Mouse (Mus musculus) kidney, postnatal 14 days (tissue): ENCODE results near the gene Braf.
A peak's percentile ranks its signal among the peaks of the same experiment; 100 is the strongest.
"Not testable (repeated sequence)": the region's sequence is repeated elsewhere in the genome, so short reads cannot be mapped to it uniquely, and the experiment has no call there.

Source experiments
- DNase-seq: peaks from one replicate; pipeline ENCODE4 v3.0.0; 2022; ENCODE audit warnings: mixed read lengths

Gene Braf

DNA sequence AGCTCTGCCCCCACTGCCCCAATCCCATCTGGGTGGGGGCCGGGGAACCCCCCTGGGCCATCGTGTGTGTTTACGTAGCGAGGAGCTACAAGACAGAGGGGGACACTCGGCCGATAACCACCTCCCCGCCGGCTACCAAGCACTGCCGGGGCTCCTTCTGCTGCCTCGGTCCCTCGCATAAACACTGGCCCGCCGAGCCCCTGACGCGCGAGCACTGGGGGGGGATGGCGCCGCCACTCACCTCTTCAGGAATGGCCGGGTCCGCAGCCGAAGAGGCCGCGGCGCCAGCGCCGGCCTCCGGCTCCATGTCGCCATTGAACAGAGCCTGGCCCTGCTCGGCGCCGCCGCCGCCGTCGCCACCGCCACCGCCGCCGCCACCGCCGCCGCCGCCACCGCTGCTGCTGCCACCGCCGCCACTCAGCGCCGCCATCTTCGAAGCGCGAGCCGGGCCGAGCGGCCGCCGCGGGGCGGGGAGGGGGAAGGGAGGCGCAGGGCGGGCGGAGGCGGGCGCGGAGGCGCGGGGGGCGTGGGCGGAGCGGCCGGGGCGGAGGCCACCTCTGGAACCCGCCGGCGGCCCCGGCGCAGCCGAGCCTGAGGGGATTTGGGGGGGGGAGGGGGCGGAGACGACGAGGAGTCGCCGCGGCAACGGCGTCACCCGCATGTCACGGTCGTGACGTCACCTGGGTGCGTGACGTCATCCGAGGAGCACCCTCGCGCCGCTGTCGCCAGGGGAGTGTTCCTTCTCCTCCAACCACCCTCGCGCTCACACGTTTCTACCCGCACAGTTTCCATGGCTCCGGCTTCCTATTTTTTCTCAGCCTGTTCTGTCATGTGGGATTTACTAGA lies at the start of gene Braf:
Gene Braf, minus strand, starts transcription at position 598 of the 846 bp plus-strand sequence.
- peak; percentile 92 for DNase-seq

DNA sequence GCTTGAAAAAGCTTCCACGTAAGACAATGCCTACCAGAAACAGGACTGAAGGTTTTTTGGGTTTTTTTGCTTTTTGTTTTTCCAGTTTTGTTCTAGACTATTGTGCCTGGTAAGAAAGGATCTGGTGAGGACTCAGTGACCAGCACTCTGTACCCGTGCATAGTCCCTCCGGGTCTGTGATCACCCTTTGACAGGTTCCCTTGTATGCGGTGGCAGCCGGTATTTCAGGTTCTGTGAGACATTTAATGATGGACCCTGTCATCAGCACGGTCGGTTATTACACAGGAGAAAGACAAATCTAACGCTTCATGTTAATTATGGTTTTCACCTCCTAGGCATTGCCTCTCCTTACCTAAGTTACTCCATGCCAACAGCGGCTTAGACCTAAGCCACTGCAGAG lies 49.8 kb upstream of the Braf start:
- DNase-seq = no peak

DNA sequence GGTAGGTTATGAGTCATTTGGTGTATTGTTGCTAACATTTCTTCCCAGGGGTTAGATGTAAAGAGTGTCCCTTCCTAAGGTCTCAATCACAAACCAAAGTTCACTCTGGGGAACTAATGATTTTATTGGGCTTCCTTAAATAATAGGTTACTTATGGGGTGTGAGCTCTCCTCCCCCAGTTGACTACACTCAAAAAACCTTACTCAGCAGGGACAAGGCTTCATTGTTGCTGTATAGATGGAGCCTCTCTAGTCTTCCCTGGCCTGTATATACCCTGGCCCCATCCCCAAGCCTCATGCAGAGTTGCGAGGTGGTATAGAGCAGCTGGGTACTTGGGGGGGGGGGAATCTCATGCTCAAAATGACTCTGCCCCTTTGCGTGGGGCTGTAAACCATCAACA lies 32.0 kb upstream of the Braf start:
- DNase-seq = no peak

DNA sequence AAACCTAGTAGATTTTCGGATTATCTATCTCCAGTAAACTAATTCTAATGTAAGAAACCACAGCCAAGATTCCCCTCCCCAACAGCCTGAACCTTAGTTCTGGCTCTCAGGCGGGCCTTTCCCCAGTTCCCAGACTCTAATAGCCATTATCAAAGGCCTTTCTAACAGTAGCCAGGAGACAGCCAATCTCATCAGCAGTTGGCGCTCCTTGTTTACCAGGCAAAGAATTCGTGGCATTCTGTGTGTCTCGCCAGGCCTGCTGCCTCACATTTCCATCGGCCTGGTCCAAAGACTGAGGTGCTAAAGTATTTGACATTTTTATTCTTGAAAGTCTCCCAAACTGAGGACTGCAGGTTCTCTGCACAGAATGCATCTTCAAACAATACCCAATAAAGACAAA lies 24.6 kb upstream of the Braf start:
- no peak for DNase-seq

DNA sequence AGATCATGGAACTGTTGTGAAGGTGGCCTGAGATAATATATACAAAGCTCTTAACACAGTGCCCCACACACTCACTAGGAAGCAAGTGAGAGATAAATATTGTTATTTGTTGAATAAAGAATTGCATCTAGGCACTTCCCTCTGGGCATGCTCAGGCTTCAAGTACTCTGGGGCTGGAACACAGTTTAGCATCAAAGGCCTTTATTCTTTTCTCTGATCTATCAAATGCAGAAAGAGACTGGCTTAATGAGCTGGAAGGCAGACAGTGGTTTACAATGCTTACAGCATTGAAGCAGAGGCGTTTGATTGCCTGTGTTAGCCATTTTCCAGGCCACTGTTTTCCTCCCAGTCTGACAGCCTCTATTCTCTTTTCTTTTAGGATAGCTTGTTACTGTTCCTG lies 21.8 kb upstream of the Braf start:
- DNase-seq = no peak

DNA sequence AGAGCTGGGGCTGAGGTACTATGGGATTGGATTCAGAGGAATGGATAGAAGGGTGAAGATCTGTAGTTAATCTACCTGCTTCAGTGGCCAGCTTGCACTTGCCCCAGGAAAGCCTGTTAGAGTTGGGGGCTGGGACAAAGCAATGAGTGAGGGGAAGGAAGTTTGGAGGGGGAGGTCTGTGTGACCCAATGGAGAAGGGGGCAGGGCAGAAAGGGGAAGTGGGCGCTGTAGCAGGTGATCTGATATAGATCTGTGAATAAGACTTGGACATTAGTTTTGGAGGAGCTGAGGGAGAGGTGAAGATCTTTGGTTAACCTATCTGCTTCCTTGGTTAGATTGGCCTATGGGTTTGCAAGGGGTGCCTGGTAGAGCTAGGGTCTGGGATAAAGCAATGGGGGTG lies 20.2 kb upstream of the Braf start:
- DNase-seq = no peak

DNA sequence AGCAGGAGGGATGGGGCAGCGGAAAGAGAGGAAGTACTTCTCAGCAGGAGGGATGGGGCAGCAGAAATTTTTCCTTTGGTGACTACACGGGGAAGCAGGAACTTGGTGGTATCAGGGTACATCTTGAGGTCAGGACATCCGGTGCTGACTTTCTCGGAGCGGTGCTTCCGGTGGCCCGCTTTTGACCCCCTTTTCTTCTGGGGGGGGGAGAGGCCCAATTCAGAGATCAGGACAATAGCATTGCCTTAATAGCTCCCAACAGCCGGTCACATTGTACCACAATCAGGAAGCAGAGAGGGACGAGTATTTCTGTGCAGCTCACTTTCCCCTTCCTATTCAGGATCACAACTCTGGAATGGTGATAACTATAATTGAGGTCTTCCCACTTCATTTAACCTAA lies 14.4 kb upstream of the Braf start:
- DNase-seq = not testable (repeated sequence)

DNA sequence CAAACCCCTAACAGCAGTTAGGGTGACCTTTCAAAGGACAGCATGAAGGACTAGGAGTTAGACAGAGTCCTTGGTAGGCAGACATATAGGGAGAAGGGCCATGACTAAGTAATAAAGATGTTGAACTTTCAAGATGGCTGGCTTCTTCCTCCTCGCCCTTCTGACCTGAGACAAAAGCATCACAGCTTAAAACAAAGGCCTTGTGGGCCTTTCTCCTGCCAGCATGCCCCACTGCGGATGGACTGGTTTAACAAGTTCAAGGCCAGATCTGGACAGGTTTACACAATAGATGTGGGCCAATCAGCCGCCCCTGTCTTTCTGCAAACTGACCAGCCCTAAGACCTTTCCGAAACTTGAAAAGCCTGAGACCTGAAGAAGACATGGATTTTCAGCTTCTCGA lies 2.8 kb upstream of the Braf start:
- no peak for DNase-seq

DNA sequence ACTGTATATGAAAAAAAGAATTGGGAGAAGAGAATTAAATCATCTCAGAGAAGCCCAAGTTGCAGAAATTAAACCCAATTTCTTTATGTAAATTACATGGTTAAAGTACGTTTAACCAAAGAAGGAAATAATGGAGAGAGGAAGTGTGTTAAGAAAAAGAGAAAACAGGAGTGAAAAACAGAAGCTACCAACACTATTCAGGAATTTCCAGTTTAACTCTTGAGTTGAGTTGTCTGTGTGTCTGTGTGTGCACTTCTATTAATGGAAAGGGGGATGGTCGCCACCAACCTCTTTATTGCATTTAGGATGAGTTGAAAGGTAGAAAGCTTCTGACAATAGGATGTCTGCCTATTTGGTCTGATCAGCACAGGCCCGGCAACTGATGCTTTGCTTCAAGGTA lies 886 bp upstream of the Braf start:
- DNase-seq = no peak

DNA sequence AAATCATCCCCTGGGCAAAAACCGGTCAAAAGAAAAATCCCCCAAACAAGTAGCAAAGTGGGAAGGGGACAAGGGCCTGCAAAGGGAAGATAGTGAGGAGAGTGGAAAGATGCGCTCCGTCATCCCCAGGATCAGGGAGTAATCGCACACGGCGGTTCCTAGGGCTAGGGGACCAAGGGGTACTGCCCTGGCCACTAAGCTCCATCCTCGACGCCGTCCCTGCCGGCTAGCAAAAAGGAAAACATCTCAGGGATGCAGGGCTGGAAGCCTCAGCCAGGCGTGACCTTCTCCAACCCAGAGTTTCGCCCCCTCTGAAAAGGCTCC lies 759 bp downstream of the Braf start:
- DNase-seq = no peak

DNA sequence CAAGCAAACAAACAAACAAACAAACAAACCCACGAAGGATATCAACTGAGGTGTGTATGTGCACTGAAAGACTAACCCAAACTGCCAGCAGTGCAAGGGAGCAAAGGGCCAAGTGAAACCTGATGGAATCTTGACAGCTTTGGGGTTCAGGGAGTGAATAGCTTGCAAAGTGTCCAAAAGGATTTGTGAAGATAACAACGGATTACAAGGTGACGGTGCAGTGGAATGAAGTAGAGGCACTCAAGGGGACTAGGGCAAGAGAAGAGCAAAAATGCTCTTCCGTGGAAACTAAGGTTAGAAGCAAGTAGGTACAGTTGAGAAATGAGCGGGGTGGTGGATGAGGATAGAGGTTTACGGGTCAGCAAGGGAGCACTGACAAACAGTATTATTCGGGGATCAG lies 1.2 kb downstream of the Braf start:
- DNase-seq = no peak

DNA sequence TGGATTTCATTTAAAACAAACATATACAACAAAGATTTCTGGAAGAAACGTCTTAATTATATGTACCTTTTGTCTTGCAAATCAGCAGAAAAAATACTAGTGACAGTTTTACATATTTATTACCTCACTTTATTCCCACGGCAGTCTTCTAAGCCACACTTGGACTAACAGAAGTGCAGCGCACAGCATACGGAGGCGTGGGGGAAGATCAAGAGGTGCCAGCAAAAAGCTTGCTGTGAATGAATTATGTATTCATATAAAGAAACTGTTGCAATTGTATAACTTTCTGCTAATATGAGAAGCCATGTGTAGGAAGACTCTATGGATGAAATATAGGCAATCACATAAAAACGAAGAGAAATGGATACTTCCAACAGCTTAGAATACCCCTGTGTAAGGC lies 6.7 kb downstream of the Braf start:
- no peak for DNase-seq

DNA sequence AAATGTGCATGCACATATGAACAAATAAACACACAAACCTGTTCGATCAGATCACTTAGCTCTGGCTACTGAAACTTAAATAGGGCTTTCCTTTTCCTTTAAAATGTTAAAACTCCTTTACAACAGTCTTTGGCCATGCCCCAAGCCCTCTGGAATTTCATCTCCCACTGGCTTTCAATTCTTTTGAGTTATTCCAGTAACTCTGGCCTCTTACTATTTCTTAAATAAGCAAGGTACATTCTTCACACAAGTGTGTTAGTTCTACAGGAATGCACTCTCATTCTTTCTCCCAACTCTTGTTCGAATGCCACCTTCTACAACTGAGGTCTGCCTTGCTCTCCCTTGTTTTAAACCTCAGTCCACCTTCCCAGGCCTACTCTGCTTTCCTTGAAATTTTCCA lies 8.2 kb downstream of the Braf start:
- no peak for DNase-seq

DNA sequence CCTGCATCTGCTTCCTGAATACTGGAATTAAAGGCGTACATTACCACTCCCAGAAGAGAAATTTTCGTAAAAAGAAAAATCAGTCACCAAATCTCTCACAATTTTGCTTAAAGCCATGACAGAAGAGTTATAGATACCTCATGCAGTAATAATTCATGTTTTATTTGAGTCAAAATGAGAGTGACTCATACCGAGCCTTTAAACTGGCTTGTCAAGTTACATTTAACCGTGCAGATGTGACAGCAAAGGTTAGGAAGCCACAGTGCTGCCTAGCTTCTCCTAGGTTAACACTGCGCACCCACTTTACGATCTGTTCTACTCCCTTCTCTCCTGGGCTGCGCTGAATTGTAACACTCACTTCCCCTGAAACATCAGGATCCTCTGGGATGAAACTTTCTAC lies 10.9 kb downstream of the Braf start:
- no peak for DNase-seq

DNA sequence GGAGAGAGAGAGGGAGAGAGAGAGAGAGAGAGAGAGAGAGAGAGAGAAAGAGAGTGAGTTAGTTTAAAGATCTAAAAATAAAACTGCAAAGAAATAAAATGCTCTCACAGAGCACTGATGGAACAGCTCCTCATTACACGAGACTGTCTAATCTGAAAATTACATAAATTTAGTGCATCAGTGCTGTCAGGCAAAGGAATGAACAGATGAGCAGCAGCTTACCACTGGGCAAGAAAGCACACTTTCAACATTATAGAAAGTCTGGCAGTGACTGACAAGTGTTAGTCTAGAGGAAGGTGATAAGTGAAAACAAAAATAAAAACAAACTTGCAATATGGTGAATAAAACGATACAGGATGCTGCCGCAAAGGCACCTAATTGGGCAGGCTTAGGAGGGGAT lies 11.9 kb downstream of the Braf start:
- no peak for DNase-seq

DNA sequence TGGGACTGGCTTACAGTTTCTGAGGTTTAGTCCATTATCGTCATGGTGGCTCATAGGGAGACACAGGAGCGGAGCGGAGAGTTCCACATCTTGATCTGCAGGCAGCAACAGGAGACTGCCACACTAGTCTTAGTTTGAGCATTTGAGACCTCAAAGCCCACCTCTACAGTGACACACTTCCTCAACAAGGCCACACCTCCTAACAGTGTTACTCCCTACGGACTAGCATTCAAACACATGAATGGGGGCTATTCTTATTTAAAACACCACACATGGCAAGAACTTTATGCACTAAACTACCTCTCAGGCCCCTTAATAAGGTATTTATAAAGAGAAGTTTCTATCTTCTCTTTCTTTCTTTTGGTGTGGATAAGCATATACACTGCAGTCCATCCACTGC lies 19.6 kb downstream of the Braf start:
- no peak for DNase-seq

DNA sequence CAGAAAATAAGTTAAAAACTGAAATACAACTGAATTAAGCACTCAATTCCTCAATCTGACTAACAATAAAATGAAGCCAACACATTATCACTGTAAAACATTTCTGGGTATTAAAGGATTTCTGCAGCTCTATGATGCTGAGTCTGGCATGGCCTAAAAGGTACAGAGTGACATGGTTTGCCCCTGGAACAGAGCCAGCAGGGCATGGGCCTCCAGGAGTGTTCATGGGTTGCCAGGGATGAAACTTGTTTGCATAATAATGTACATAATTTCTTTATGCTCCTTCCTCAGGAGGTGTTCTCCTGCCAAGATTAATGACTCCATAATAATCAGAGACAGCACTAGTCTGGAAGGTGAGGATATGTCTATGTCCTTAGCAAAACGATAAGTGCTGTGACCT lies 32.1 kb downstream of the Braf start:
- no peak for DNase-seq

DNA sequence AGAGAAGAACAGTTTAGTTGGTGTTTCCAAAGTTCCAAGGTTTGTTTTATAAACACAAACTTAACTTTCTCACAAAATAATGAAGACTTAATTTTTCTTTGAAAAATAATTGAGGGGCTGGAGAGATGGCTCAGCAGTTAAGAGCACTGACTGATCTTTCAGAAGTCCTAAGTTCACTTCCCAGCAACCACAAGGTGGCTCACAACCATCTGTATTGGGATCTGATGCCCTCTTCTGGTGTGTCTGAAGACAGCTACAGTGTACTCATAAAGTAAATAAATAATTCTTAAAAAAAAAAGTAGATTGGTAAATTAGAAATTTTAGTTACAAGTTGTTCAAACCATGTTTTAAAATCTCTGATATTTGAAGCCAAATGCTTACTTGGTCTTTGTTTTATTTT lies 38.4 kb downstream of the Braf start:
- DNase-seq = not testable (repeated sequence)

DNA sequence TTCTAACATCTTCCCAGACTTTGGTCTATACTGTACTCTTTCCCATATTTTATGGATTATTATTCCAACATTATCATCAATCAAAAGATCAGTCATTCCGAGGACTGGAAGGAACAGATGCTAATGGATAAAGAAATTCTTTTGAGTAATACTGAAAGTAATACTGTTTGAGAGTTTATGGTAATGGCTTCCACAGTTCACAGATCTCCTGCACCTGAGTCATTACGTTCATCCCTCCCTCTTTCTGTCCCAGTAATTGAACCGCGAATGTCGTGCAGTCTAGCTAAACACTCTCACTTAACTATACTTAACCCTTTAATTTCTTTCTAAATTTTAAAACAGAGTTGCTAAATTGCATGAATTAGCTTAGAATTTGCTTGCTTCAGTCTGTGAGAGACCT lies 43.5 kb downstream of the Braf start:
- DNase-seq = no peak

DNA sequence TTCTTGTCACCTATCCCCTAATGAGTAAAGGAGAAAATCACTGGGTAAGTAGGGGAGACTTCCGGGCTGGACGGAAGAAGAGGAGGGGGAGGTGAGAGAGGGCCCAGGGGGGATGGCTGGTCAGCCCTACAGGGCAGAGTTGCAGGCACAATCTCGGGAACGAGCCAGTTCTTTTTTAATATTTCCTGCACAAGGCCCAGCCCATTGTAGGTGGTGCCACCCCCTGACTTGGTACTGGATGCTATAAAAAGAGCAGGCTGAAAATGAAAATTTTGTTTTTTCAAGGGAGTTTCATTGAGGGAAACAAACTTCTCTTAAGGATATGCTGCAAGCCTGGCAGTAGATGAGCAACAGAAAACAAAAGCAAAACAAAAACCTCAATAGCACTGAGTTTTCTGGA lies 44.7 kb downstream of the Braf start:
- DNase-seq = no peak

DNA sequence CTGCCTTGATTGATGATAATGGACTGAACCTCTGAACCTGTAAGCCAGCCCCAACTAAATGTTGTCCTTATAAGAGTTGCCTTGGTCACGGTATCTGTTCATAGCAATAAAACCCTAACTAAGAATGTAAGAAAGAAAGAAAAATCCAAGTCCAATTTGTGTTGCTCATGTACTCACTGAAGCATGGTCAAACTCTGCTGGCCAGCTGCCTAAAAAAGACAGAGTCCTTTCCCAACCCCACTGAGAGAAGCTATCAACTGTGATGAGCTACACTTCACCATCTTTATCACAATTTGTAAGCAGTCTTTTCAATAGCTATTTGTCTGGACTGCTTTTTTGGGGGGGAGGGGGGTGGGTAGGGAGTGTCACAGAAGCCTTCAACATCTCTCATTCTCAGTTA lies 47.0 kb downstream of the Braf start:
- no peak for DNase-seq

DNA sequence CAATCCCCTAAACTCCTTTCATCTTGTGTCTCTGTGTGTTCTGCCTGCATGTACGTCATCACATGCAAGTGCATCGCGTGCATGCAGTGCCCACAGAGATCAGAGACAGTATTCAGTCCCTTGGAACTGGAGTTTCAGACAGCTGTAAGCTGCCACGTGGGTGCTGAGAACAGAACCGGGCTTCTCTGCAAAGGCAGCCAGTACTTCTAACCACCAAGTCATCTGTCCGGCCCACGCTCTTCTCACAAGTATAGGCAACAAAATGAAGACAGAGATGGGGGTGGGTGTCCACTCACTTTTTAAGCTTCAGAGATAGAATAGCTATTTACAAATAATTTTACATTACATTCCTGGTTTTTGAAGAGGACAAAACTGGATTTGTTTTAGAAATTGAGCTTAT lies 50.2 kb downstream of the Braf start:
- no peak for DNase-seq

DNA sequence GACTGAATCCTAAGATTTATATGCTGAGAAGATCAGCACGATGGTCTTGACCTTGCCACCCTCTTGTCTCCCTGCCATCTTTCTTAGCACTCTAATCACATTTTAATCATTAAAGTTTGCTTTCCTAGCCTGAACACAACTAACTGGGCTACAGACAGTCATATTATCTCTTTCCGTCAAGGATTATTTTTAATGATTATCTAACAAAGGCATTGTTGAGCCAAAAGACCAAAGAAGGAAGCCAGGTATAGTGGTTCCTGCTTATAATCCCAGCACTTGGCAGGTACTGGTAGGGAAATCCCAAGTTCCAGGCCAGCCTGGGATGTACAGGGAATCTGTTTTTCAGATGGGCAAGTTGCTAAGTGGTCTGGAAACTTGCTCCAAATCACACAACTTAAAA lies 114.0 kb downstream of the Braf start:
- DNase-seq = no peak

DNA sequence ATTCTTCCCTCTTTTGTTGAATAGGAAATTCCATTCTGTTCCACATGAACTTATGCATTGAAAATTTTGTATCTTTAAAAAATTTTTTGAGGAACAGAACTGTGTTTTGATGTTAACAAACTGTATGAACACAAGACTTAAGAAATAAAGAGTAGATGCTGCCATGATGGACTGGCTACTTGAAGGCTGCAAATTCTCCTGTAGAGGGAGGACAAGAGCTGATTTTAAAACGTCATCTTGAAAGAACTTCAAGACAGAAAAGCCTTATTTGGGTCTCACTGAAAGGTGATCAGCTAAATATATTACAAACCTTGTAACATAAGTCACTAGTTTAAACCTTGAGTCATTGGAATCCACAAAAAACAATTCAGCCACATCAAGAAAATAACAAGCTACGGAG lies 115.1 kb downstream of the Braf start:
- no peak for DNase-seq

DNA sequence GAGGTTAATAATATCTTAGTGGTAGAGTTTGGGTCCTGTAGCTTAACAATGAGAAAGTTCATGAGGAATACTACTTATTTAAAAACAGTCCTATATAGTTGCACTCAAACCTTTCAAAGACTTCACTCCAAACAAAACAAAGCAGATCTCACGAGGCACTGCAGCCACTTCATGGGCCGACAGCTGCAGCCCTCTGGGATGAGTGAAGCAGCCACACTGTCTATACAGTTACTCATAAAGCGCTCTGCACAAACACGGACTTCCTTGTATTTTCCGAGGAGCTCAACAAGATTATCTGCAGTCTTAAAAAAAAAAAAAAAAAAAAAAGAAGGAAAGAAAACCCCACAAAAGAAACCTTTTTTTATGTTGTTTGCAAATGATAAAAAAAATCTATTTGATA lies 117.9 kb downstream of the Braf start:
- DNase-seq = no peak

DNA sequence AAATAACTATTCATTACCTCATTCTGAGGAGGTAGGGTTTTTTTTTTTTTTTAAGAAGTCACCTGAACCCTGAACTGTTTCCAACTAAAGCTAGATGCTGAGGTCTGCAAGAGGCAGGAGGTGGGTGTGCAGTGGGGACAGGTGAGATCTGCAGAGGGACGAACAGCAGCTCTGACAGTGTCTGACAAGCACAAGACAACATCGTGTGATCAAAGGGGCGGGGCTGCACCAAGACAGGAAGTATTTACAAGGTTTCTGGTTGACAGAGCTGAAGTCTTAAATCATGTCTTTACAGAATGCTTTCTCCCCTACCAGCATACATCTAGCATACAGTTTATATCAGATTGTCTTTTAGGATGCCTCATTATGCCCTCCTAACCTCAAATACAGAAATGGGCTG lies 118.4 kb downstream of the Braf start:
- no peak for DNase-seq
